Mouse (Mus musculus) intestine, embryonic 14.5 days (tissue): ENCODE results near the gene Sorbs2. TPM values are rescaled to one million over a fixed set of nuclear protein-coding genes. Genes with fewer than 3 reads are reported as not detected.

Experiments
- ATAC-seq: fragments of 200-750 bp; cut with Nextera tagmentation; replicated peaks from 2 replicates; pipeline ENCODE4 v1.8.0; 2017; ENCODE audit warnings: low read depth, moderate number of reproducible peaks, moderate TSS enrichment, moderate library complexity; ENCODE audit not compliant: low FRiP score, low TSS enrichment
- DNase-seq: peaks from one replicate; pipeline ENCODE4 v3.0.0-alpha.2; 2018; ENCODE audit warnings: low spot score
- H3K27ac ChIP-seq: fragments of 300-500 bp; sonication (generic); 2 replicates; pipeline ENCODE4 v1.5.1; 2014; ENCODE audit warnings: low read depth, mild to moderate bottlenecking, control low read depth
- H3K27me3 ChIP-seq: fragments of 300-500 bp; sonication (generic); replicated peaks from 2 replicates; pipeline ENCODE4 v1.6.1; 2014; ENCODE audit warnings: low read length, control low read depth; ENCODE audit not compliant: control insufficient read depth, insufficient read depth
- H3K36me3 ChIP-seq: fragments of 300-500 bp; sonication (generic); 2 replicates; pipeline ENCODE4 v1.6.1; 2014; ENCODE audit warnings: low read length, control low read depth; ENCODE audit not compliant: control insufficient read depth, insufficient read depth
- H3K4me1 ChIP-seq: fragments of 300-500 bp; sonication (generic); replicated peaks from 2 replicates; pipeline ENCODE4 v1.6.1; 2014; ENCODE audit warnings: low read length, control low read depth, mixed read lengths; ENCODE audit not compliant: control insufficient read depth, insufficient read depth
- H3K4me2 ChIP-seq: fragments of 300-500 bp; sonication (generic); 2 replicates; pipeline ENCODE4 v1.6.1; 2014; ENCODE audit warnings: low read length
- H3K4me3 ChIP-seq: fragments of 300-500 bp; sonication (generic); 2 replicates; pipeline ENCODE4 v1.5.1; 2014; ENCODE audit warnings: low read depth, low read length, control low read depth, mixed read lengths
- H3K9ac ChIP-seq: fragments of 300-500 bp; sonication (generic); 2 replicates; pipeline ENCODE4 v1.6.1; 2014; ENCODE audit warnings: mild to moderate bottlenecking, low read length
- H3K9me3 ChIP-seq: fragments of 300-500 bp; sonication (generic); 2 replicates; pipeline ENCODE4 v1.6.1; 2016; ENCODE audit warnings: low read length, control low read depth; ENCODE audit not compliant: control insufficient read depth
- WGBS: fragments of 180-500 bp; shearing (Covaris S2); extraction: QIAGEN DNeasy Blood & Tissue Kit; methylation state at CpG from one replicate; pipeline ENCODE4 v1.1.7; 2014; 5-methylcytosine and 5-hydroxymethylcytosine counted together
- polyA plus RNA-seq: library from polyadenylated mRNA; unstranded; fragments of >200 nt; fragmentation: Nextera tagmentation; extraction: Ambion mirVana; gene quantifications from 2 replicates; pipeline ENCODE4 v1.2.1, GENCODE M21; 2014

The Sorbs2 gene
- polyA plus RNA-seq, 1 experiment from 2014 or later = 31.4 TPM

DNA sequence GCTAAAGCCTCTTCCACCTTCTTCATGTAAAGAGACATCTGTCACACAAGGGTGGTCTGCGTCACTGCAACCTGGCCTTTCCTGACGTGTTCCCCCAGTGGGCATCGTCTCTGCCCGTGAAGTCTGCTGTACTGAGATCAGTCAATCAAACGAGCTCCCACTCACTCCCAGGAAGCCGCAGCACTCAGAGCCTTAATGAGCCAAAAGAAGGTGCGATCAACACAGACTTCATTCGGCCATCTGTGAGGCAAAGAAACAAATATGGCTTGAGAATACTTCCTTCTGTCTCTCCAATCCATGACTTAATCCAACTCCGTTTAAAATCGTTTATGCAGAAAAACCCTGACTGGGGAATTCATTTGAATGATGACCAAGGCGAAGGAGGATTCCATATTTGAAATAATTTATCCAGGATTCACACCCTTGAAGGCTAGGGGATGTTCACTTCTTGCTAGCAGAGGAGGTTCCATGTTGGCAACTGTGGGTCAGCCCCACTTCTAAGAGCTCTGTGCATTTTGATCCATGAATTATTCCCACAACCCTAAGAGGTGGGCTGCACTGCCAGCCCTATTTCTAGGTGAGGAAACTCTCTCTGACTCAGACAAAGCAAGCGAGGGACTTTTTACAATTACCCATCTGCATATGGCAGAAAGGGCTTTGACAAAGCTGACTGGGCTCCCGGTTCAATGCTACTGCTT is 207.9 kb downstream of the Sorbs2 start:
- H3K27ac ChIP-seq = no peak overlapping the region
- ATAC-seq = no peak
- 82% methylated on average over 13 of the region's 13 CpGs for WGBS

DNA sequence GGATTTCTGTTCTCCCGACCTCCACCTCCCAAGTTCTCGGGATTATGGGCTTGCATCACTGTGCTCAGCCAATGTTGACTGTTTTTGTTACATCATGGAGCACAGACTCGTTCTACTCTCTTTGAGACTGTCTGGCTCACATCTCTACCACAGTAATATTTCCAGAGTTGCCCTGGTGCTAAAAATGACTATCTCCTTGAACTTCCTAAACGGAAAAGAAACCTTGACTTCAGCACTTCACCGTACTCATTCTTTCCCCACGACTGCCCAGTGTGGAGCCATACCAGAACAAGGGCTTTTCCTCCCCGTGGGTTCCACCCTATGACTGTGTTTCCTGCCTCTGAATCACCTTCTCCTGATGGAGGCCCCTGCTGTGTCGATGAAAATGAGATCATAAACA is 212.2 kb downstream of the Sorbs2 start:
- H3K4me1 ChIP-seq = no peaks in the 10 kb centered on the region
- no peak overlapping the region for H3K4me3 ChIP-seq
- no peak overlapping the region for H3K27ac ChIP-seq
- no peak overlapping the region for H3K9ac ChIP-seq
- WGBS = 71% methylated on average over 8 of the region's 8 CpGs
- no peaks in the 10 kb centered on the region for H3K27me3 ChIP-seq
- ATAC-seq (no peak), DNase-seq (no peak)
- no peaks in the 10 kb centered on the region for H3K9me3 ChIP-seq
- H3K36me3 ChIP-seq = no peaks in the 10 kb centered on the region
- H3K4me2 ChIP-seq = no peak overlapping the region

More for the DNA sequence above, 207.9 kb downstream of the Sorbs2 start:
- Histone ChIP-seq H3K9ac (no peak overlapping the region), H3K4me2 (no peak overlapping the region), H3K9me3 (no peaks in the 10 kb centered on the region), H3K4me3 (no peak overlapping the region), H3K27me3 (no peaks in the 10 kb centered on the region), H3K36me3 (no peaks in the 10 kb centered on the region), H3K4me1 (no peaks in the 10 kb centered on the region)
- DNase-seq = no peak

DNA sequence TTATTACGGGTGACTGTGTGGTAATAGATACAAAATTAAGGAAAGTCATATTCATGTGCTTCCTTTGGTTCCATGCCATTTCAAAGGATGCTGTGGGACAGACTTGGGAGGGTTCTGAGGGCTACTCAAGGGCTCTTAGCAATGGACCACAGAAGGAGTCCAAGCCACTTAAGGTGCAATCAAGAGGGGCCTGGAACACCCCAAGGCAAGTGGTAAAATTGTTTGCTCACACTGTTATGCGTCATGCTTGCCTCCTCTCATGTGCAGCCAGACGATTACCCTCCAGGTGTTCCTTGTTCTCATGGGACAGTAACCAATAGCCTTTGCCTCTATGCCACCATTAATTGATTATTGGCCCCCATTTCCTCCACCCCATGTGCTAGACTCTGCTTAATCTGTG is 216.6 kb downstream of the Sorbs2 start:
- Histone ChIP-seq H3K36me3 (no peaks in the 10 kb centered on the region), H3K4me3 (no peak overlapping the region), H3K27ac (no peak overlapping the region), H3K4me2 (no peak overlapping the region), H3K9me3 (no peaks in the 10 kb centered on the region), H3K4me1 (peaks cover 5% of the 10 kb centered on the region; the same call in 1 of the 2 replicates), H3K27me3 (no peaks in the 10 kb centered on the region), H3K9ac (no peak overlapping the region)
- DNase-seq (no peak), ATAC-seq (no peak)
- 80% methylated on average over 3 of the region's 3 CpGs for WGBS

DNA sequence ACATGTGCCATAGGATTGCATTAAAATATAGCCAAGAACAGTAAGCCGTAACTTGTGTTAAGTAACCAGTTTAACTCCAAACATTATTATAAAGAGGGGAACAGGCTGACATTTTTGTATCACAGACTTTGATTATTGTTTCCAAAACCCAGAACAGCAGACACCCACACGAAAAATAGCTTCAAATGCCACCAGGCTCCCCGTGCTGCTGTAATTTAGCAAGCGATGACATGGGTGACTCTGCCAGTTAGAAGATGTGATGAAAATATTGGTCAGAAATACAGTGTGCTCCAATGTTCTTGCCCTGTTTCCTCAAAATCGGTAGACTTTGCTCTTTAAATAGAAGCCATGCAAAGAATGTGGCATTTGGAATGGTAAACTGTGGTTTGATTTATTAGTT is 217.7 kb downstream of the Sorbs2 start:
- no peak overlapping the region for H3K4me2 ChIP-seq
- no peaks in the 10 kb centered on the region for H3K9me3 ChIP-seq
- H3K27me3 ChIP-seq = no peaks in the 10 kb centered on the region
- H3K36me3 ChIP-seq = no peaks in the 10 kb centered on the region
- no peak overlapping the region for H3K4me3 ChIP-seq
- no peak overlapping the region for H3K27ac ChIP-seq
- H3K9ac ChIP-seq = no peak overlapping the region
- H3K4me1 ChIP-seq = peaks cover 5% of the 10 kb centered on the region; the same call in 1 of the 2 replicates
- no peak for ATAC-seq
- WGBS = 53% methylated on average over 5 of the region's 5 CpGs
- no peak for DNase-seq

DNA sequence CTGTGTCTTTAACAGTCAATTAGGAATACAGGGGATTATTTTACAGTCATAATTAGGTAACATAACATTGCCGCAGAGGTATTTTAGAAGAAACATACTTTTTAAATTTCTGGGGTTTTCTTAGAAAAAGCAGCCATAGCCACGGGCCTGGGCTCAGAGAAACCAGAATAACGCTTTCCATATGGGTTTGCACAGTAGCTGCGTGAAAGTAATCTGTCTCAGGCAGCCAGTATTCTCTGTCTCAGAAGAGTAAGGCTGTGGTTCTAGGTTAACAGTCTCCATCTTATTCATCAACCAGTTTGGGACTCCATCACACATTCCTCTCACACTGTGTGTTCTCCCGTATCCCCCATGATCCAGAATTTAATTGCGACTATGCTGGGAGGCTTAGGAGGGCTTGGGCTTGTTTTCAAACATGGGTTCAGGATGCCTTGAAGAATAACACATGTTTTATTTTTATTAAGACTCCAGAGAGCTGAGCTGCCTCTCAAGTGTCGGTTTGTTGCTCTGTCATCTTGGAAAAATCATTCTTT is 222.3 kb downstream of the Sorbs2 start:
- no peak for ATAC-seq
- Histone ChIP-seq H3K9ac (no peak overlapping the region), H3K36me3 (no peaks in the 10 kb centered on the region), H3K4me1 (peaks cover 5% of the 10 kb centered on the region; the same call in 1 of the 2 replicates), H3K9me3 (no peaks in the 10 kb centered on the region), H3K4me2 (no peak overlapping the region), H3K27me3 (no peaks in the 10 kb centered on the region), H3K27ac (no peak overlapping the region), H3K4me3 (no peak overlapping the region)
- no peak for DNase-seq
- 74% methylated on average over 7 of the region's 7 CpGs for WGBS

DNA sequence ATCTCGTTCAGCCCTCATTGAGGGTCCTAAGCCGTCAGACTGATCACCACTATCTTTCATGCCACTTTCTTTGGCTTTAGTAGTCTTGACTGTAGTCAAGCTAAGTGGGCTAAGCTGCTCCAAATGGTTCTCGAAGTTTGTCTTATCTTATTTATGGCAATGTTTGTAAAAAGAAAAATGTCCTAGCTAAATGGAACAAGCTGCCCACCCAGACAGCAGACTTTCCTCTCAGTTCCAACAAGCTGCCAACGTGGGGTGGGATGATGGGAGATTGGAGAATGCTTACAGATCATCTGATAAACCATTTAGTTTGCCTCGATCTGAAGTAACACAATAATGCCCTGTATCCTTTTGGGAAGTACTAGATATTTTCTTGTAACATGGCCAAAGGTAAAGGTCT is 223.2 kb downstream of the Sorbs2 start:
- no peaks in the 10 kb centered on the region for H3K36me3 ChIP-seq
- H3K4me1 ChIP-seq = no peaks in the 10 kb centered on the region
- no peak overlapping the region for H3K27ac ChIP-seq
- 41% methylated on average over 5 of the region's 5 CpGs for WGBS
- H3K4me3 ChIP-seq = no peak overlapping the region
- no peak overlapping the region for H3K4me2 ChIP-seq
- DNase-seq = no peak
- H3K27me3 ChIP-seq = no peaks in the 10 kb centered on the region
- ATAC-seq = no peak
- H3K9me3 ChIP-seq = no peaks in the 10 kb centered on the region
- H3K9ac ChIP-seq = no peak overlapping the region

DNA sequence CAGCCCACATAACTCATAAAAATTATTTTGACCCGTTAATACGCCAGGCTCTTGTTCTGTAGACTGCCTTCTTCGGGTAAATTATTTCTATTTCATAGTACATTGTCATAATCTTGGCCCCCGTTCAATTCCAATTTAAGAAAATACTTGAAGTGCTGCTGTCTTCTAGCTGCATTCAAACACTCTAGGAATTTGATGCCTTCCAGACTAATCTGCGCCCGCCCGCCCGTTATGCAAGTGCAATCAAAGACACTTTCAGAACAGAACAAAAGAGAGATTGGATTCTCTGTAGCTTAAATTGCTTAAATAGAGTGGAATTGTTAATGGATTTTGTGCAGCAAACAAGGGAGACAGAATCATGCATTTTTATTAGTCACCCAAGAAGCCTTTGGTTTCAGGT is 226.5 kb downstream of the Sorbs2 start:
- 74% methylated on average over 8 of the region's 8 CpGs for WGBS
- no peak overlapping the region for H3K27ac ChIP-seq

DNA sequence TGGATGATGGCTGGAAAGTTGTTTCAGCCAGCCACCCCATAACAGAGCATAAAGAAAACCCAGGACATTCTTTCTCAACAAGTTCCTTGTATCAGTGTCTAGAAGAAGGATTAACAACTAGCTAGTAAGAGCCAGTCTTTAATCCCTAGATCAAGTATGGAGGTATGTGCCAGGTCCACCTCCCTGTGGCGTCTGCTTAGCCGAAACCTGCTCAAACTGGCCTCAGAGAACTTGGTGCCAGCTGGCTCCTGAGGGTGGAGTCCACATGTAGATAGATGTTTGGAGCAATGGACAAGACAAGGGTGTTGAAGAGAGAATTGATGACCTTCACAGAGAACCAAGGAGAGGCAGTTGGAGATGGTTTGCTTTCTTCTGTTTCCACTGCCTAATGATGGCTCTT is 229.7 kb downstream of the Sorbs2 start:
- Histone ChIP-seq H3K36me3 (no peaks in the 10 kb centered on the region), H3K4me2 (no peak overlapping the region), H3K27me3 (no peaks in the 10 kb centered on the region), H3K4me3 (no peak overlapping the region), H3K9ac (no peak overlapping the region), H3K27ac (no peak overlapping the region), H3K4me1 (no peaks in the 10 kb centered on the region), H3K9me3 (no peaks in the 10 kb centered on the region)
- WGBS = 92% methylated on average over 2 of the region's 2 CpGs
- DNase-seq = no peak
- ATAC-seq = no peak

More for the DNA sequence above, 226.5 kb downstream of the Sorbs2 start:
- DNase-seq (no peak), ATAC-seq (no peak)
- Histone ChIP-seq H3K9me3 (no peaks in the 10 kb centered on the region), H3K4me3 (no peak overlapping the region), H3K9ac (no peak overlapping the region), H3K4me2 (no peak overlapping the region), H3K27me3 (no peaks in the 10 kb centered on the region), H3K4me1 (no peaks in the 10 kb centered on the region), H3K36me3 (no peaks in the 10 kb centered on the region)

DNA sequence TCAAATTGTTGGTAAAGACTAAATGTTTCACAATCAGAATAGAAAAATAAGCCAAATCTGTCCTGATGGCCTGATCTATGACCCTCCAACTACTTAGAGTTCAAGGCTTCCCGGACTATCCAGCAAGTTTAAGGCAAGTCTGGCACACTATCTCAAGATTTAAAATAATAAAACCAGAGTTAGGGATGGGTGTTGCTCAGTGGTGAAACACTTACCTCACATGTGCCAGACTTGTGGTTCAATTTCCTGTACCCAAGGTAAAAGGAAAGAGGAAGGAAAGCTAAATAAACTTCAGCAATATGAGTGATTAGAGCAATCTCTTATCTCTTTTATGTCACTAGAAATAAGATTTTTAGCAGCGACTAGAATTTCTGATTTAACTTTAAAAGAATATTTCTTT is 235.7 kb downstream of the Sorbs2 start:
- no peaks in the 10 kb centered on the region for H3K36me3 ChIP-seq
- no peaks in the 10 kb centered on the region for H3K4me1 ChIP-seq
- no peaks in the 10 kb centered on the region for H3K27me3 ChIP-seq
- no peaks in the 10 kb centered on the region for H3K9me3 ChIP-seq
- DNase-seq (no peak), ATAC-seq (no peak)
- H3K27ac ChIP-seq = no peak overlapping the region
- H3K4me3 ChIP-seq = no peak overlapping the region
- H3K9ac ChIP-seq = no peak overlapping the region
- 79% methylated on average over 2 of the region's 2 CpGs for WGBS
- no peak overlapping the region for H3K4me2 ChIP-seq
